Mouse (Mus musculus) heart, postnatal 10 days (tissue): ENCODE measurements around the gene Tdrd5. TPM values are rescaled to one million over a fixed set of nuclear protein-coding genes. Genes with fewer than 3 reads are reported as not detected.
"Not testable (repeated sequence)": the region's sequence is repeated elsewhere in the genome, so short reads cannot be mapped to it uniquely, and the experiment has no call there.

Experiments
- DNase-seq, 2 experiments: peaks; one replicate each; pipeline ENCODE4 v3.0.0; 2021
- intact Hi-C: fragments of 180-260 bp; cut with DNase I; formaldehyde crosslinking; loops from one replicate; pipeline ENCODE4 v1.15.1; 2025
- total RNA-seq, 2 experiments: library from RNA; stranded (reverse); gene quantifications; 2 replicates each; pipeline ENCODE4 v1.2.3; 2021

Tdrd5 gene
- total RNA-seq, 2 experiments from 2014 or later: 0.22 to 0.50 TPM

DNA sequence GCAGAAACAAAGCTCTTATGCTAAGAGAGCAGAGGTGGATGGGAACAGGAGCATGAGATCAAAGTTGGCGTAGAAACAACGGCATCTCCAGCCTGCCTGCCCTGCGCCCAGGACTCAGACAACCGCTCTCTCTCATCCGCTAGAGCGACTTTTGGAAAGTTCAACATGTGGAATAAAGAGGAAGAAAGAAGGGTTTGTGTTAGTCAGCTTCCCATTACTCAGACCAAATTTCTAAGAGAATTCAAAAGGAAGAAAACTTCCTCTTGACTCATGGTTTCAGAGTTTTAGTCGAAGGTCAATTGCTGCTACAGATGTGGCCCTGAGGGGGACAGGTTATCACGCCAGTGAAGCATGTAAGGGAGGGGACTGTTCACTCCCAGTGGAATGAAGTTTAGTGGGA lies 39.5 kb downstream of the Tdrd5 start:
- no peak for DNase-seq
- intact Hi-C loops: loop anchor here (1.0 to 2.0 kb wide), 2 partner anchors 277 to 369 kb away; no protein-coding TSS in a partner anchor

DNA sequence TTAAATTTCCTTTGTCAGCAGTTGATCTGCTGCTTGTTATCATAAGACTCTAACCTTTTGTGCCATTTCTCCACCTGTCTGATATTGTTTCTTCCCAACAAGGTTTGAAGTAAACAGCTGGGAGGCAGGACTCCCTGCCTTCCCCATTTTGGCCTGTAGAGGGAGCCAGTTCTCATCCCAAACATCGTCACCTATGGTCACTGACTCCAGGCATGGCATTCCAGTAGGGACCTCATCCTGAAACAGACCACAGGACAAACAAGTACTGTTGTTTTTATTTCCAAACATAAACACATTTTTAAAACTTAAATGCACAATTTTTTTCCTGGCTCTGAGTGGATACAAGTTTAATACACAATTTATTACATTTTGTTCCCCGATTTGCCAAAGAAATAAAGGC lies 40.1 kb downstream of the Tdrd5 start:
- intact Hi-C loops: loop anchor here (1.0 to 2.0 kb wide), 2 partner anchors 277 to 370 kb away; no protein-coding TSS in a partner anchor
- peak; percentile 53 to 78 for DNase-seq

DNA sequence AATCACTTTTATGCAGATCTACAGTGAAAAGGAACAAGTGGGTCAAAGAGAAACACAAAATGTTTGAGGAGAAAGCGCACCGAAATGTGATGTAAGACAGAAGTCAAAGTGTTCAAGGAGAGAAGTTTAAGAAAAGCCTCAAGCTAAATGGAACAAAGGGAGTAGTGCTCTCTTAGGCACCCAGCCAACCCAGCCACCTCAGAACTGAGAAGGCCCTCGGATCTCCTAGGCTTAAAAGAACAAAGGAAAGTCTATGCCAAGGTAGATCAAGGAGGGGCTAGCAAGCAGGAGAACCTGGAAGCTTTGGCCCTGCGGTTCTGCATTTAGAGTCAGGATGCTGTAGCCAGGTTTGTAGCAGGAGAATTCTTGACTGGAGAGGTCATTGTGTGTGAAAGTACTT lies 48.6 kb downstream of the Tdrd5 start:
- intact Hi-C loops: no loop called here

DNA sequence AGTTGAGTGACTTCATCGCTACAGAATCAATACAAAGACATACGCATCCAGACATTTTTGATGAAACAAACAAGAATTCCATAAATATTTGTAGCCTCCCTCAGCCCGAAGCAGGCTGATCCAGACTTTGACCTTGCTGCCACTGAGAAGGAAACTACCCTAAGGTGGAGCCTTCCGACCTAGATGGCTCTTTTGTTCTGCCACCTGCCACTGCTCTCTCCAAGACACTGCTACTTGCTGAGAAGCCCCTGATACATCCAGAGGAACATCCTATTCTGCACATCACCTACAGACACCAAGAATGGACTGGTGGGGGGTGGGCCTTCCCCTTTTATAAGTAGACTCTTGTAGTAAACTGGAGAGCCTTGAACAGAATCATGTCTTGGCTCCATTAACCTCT lies 52.4 kb downstream of the Tdrd5 start:
- DNase-seq, intact Hi-C loops: not testable (repeated sequence)

More for the DNA sequence above, 48.6 kb downstream of the Tdrd5 start:
- no peak for DNase-seq

DNA sequence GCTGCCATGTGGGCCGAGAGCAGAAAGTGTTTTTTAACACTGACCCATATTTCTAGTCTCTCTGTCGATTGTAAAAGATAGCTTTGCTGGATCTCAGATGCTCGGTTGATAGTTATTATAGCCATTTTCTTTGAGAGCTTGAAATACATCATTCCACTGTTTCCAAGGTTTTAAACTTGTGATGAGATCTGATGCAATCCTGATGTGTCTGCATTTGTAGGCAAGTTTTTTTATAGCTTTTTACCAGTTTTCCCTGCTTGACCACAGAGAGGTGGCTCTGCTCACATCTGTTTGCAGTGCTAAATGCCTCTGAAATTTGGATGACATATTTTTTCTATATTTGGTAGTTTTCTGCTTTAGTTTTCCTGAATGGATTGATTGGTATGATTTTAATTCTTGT lies 55.6 kb downstream of the Tdrd5 start:
- DNase-seq: no peak
- intact Hi-C loops: no loop called here

DNA sequence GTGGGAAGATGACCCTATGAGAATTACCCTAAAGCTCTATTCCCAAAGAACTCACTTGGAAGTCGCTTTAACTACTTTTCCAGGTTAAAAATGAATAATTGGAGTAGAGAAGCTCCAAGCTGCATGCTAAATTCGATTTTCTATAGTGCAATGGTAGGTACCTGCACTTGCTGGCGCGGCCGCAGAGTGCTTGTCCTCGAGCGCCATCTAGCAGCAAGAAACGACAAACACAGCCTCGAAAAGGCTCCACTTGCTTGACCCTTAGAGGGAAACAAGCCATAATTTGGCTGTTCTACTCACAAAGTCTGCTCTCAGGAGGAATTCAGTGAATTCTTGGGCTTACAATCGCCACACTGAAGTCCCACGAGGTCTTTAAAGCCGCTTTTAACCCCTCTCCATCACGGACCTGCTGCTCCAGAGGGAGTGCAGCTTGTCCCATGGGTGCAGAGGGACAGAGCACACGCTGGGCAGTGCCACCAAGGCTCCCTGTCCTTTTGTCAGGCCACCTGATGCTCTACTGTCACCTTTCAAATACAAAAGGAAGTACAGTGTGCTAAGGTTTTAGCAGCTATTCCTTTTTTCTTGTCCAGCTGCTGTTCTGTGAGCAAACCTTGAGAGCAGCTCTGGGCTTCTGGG lies 61.6 kb downstream of the Tdrd5 start:
- intact Hi-C loops: loop anchor here (1.0 to 2.0 kb wide), 2 partner anchors 156 to 199 kb away; no protein-coding TSS in a partner anchor
- DNase-seq: peak; percentile 68 to 79

DNA sequence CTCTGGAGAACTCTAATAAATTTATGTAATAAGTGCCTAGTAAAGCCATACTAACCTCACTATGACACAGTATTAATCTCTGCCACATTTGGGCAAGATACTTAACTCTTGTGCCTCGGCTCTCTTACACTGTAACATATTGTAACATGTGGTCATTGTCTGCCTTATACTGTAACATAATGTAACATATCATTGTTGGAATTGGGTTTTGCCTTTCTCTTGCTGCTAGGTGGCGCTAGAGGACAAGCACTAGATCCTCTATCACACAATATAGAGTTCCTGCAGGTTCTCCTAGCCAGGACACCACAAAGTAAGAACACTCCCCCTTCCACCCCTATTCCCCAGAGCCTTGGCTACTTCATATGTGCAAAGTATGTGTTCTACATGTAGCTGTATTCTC lies 62.4 kb downstream of the Tdrd5 start:
- DNase-seq: peak in 1 of 2 experiments; percentile 35
- intact Hi-C loops: loop anchor here (1.0 to 2.0 kb wide), 2 partner anchors 155 to 198 kb away; no protein-coding TSS in a partner anchor

DNA sequence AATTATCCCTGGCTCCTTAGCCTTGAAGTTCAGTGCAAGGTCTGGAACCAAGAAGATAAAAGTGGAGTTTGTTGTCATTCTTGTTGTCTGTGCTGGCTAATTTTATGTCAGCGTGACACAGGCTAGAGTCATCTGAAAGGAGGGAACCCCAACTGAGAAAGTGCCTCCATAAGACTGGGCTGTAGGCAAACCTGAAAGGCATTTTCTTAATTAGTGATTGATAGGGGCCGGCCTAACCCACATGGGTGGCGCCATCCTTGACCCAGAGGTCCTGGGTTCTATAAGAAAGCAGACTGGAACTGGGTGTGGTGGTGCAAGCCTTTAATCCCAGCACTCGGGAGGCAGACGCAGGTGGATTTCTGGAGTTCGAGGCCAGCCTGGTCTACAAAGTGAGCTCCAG lies 72.3 kb downstream of the Tdrd5 start:
- DNase-seq: no peak
- intact Hi-C loops: no loop called here

DNA sequence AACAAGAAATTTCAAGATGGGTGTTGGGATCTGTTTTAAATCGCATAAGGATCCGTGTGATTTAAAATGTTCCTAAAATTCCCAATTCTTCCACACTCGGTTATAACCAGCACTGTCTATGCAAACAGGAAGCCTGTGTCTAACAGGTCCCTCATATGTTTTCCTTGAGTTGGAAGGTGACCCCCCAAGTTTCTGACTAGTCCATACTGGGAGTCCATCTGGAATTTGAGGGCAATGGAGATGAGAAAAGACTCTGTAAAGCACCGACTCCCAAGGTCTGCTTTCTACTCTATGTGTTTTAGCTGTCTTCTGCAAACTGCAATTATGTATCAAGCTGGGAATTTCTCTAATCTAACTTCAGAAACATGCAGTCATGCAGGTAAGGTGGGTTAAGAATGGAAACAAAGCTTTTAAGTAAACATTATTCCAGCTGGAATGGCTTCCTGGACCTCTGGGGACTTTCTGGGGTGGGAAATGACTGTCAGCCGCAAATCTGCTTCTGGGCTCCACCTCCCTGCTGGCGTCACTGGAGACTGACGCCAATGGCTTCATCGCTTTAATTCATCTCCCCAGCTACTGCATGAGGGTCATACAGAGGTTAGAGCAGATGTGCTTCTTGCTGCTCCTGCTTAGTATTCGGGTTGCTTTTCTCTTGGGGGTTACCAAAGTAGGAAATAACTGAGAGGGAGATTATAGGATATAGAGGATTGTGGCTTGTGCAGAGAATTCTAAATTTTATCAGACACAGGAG lies 73.0 kb downstream of the Tdrd5 start:
- intact Hi-C loops: no loop called here
- DNase-seq: peak; percentile 68 to 71

DNA sequence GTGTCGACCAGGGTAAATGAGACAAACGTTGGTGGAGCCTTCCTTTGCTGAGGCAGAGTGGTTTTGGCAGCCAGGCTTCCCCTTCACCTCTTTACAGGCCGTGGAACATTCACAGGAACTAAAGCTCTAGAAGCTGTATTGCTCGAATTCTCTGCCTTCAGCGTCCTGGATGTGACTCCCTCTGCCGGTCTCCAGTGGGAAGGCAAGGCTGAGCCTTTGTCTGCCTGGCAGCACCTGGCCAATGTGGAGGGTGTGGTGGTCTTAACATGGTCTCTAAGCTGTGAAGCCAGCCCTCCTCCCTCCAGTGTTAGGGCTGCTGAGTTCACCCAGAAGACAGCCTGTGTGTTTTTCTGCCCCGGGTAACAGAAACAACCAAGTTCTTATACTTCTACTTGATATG lies 74.0 kb downstream of the Tdrd5 start:
- DNase-seq: peak; percentile 68 to 79
- intact Hi-C loops: loop anchor here (1.0 to 5.0 kb wide), 2 partner anchors 143 to 187 kb away; no protein-coding TSS in a partner anchor

DNA sequence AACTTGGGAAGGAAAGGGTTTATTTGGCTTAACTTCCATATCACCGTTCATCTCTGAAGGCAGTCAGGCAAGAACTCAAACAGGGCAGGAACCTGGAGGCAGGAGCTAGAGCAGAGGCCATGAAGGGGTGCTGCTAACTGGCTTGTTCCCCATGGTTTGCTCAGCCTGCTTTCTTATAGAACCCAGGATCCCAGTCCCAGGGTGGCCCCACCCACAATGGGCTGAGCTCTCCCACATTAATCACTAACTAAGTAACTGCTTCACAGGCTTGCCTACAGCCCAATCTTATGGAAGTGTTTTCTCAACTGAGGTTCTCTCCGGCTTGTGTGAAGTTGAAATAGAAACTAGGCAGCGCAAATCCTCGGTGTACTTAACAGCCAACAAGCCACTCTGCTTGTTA lies 74.7 kb downstream of the Tdrd5 start:
- no peak for DNase-seq
- intact Hi-C loops: loop anchor here (1.0 to 5.0 kb wide), 2 partner anchors 142 to 186 kb away; no protein-coding TSS in a partner anchor

DNA sequence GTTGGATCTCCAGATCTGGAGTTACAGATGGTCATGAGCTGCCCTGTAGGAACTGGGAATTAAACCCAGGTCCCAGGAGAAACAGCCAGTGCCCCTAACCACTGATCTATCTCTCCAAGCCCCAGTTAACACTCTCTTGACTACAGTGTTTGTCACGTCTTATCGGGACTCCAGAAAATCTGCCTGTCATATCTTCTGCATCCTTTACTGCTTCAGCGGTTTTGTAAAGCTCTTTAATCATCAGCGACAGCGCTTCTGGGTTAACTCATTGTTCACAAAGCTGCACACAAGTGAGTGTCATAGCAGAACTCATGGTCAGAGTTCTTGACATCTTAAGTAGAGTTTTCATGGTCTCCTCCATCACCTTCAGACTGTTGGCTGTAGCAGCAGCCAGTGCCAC lies 76.6 kb downstream of the Tdrd5 start:
- intact Hi-C loops: loop anchor here (5.0 kb wide), 1 partner anchor 185 kb away; no protein-coding TSS in a partner anchor
- DNase-seq: no peak

DNA sequence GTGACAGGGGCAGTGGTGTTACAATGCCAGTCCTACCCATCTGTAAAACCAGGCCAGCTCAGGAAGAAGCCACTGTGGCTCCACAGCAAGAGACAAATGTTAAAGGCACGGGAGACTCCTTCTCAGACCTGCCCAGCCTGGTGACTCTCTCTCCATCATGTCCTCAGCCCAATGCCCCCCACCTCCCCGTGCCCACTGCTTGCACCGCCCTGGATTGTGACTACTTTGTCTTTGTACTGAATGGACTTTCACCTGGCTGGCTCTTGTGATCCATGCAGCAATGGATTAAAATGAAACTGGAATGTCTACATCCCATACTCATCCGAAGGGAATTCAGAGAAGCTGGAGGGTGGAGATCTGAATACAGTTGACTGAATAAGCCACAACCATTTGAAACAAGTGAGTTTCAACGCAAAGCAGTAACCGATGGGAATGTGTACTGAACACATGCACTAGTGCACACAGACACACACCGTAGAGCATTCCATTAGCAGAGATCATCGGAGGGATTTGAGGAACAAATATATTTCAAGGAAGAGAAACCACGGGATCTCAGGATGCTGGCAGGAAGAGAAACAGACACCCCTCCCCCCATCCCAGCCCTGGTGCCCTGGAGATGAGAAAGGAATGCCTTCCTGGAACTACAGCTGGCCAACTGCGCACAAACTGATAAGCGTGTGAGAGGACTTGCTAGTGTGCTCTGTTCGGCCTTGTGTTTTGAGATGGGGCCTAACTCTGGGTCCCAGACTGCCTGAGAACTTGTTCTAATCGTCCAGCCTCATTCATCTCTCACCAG lies 81.1 kb downstream of the Tdrd5 start:
- intact Hi-C loops: no loop called here

DNA sequence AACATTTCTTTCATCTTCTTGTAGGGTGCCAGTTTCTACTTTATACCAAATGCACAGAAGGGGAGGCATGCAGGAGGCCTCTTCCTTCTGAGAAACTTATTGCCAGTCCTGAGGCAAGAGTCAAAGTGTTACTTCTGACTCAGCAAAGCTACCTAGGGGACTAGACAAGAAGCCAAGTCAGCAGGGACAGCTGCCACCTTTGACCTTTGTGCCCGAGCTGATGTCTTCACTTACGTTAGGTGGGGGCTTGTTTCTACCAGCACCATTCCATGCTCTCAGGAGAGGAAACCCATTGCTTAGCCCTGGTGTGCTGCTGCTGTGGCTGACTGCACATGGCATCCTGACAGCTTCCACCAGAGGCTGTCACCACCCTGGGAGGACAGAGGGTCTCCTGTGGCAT lies 82.1 kb downstream of the Tdrd5 start:
- no peak for DNase-seq
- intact Hi-C loops: no loop called here

More for the DNA sequence above, 81.1 kb downstream of the Tdrd5 start:
- DNase-seq: peak; percentile 62 to 67

DNA sequence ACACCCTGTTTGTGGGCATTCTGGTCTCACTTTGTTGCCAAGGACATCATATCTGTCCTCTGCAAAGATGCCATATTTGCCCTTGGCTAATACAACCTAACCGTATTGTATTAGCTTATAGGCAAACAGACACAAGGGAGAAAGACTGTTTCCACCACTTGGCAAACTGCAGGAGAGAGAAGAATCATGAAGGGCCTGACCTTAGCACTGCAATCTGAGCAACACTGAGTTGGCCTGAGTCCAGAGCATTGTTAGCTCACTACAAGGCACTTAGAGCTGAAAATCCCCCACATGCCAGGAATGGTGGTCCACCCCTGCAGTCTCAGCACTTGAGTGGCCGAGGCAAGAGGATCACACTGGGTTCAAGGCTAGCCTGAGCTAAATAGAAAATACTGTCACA lies 84.9 kb downstream of the Tdrd5 start:
- DNase-seq: peak in 1 of 2 experiments; percentile 48
- intact Hi-C loops: no loop called here

DNA sequence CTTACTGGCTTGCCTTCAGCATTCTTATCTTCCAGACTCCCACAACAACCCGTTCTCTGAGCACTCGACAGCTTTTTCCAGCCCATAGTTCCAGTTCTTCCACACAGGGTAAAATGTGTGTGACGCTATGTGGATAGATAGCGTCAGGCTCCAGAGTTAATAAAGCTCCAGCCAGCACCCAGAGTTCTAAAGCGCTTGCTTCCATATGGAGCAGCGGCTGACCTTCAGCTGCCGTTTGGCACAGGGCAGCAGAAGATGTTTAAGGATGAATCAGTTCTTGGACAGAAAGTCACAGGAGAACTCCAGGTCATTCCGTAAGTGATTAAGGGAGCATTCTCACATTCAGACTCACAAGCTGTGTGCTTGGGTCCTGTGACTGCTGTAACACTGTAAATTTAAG lies 85.5 kb downstream of the Tdrd5 start:
- DNase-seq: peak in 1 of 2 experiments; percentile 17
- intact Hi-C loops: no loop called here

DNA sequence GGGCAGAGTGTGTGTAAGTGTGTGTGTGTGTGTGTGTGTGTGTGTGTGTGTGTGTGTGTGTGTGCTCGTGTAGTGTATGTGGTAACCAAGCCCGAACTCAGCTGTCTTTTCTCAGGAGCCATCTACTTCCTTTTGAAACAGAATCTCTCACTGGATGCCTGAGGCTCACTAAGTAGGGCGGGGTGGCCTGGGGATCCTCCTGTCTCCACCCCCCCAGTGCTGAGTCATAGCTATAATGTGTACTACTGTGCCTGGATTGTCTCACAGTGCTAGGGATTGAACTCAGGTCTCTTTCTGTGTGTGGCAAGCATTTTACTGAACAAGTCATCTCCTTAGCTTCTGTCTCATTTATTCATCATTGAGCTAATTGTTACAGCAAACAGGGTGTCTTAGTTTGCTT lies 86.1 kb downstream of the Tdrd5 start:
- DNase-seq: peak; percentile 54 to 62
- intact Hi-C loops: no loop called here

DNA sequence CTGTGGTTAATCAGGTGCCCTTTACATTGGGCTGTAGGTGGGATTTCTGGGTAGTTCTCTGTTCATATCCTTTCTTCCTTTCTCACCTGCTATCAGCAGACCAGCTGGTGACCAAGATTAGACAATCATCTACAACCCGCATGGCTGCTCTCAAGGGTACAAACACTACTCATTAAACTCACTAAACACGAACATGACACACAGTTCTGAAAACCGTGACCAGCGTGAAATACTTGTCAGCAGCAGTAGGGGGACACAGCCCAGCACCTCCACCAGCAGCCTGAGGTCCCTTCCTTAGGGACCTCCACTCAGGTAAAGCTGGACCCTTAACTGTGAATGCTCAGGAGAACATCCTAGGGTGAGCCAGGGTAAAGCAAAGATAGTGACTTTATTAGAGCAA lies 87.2 kb downstream of the Tdrd5 start:
- intact Hi-C loops: no loop called here

DNA sequence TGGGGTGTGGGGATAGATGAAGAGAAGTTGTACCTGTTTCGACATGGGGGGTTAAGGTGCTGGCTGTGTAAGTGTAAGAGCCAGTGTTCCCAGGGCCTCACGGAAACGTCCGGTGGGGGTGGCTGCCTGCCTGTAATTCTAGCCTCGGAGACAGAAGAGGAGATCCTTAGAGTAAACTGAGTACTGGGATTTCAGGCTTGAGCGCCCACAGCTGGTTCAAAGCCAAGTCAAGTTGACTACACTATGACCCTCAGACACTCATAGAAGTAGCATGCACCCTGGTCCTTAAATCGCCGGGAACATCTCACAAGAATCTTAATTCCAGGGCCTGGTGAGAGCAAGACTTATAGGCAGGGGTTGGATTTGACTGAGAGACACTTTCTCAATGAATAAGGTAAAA lies 88.8 kb downstream of the Tdrd5 start:
- no peak for DNase-seq
- intact Hi-C loops: no loop called here

More for the DNA sequence above, 87.2 kb downstream of the Tdrd5 start:
- no peak for DNase-seq

DNA sequence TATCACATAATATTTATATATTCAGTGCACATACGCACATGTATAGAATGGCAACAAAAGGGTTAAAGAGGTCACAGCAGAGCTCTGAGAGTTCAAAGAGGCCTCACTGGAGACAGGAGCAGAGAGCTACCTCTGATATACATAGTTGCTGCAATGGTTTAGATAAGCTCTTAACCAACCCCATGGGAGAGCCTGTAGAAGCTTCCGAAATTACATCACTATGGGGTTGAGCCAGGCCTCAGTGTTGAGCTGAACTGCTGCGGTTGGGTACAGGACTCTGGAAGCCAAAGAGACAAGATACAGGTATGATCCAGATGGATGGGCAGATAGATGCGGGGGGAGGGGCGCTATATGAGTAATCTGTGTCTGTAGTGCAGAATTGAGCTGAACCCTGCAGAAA lies 90.5 kb downstream of the Tdrd5 start:
- intact Hi-C loops: no loop called here
- DNase-seq: no peak

DNA sequence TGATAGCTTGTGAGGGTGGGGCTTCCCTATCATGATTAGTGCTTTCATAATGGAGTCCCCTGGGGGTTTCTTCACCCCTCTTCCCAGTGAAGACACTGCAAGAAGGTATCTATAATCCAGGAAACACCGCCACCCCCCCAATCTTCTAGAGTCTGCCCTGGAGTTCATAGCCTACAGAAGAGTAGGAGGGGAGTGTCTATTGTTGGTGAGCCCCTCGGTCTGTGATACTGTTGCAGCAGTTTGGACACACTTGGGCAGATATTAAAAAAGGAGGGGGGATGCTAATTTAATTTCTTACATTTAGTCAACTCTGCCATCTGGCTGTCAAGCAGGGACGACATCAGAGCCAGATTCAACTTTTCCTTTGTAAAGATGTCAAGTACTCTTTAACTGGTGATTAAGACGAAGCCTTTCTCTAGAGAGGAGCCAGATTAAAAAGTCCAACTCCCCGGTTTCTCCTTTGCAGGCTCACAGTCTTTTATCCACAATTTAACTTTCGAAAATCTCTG lies 91.6 kb downstream of the Tdrd5 start:
- intact Hi-C loops: no loop called here

More for the DNA sequence above, 91.6 kb downstream of the Tdrd5 start:
- no peak for DNase-seq
